Mouse (Mus musculus) embryonic facial prominence, embryonic 15.5 days (tissue): Measurements from ENCODE around the gene Hist1h3g. TPM values are rescaled to one million over a fixed set of nuclear protein-coding genes. Genes with fewer than 3 reads are reported as not detected.
"Not testable (repeated sequence)": the region's sequence is repeated elsewhere in the genome, so short reads cannot be mapped to it uniquely, and the experiment has no call there.

Source experiments
- ATAC-seq: fragments of 200-750 bp; cut with Nextera tagmentation; 2 replicates; pipeline ENCODE4 v1.8.0; 2017; ENCODE audit warnings: low read depth, moderate TSS enrichment; ENCODE audit not compliant: insufficient number of reproducible peaks, low FRiP score, low TSS enrichment
- H3K27ac ChIP-seq: fragments of 300-500 bp; sonication (generic); replicated peaks from 2 replicates; pipeline ENCODE4 v1.5.1; 2015; ENCODE audit warnings: mild to moderate bottlenecking, inconsistent platforms
- H3K27me3 ChIP-seq: fragments of 300-500 bp; sonication (generic); 2 replicates; pipeline ENCODE4 v1.6.1; 2015; ENCODE audit warnings: inconsistent platforms
- H3K36me3 ChIP-seq: fragments of 300-500 bp; sonication (generic); 2 replicates; pipeline ENCODE4 v1.6.1; 2015; ENCODE audit warnings: mild to moderate bottlenecking, inconsistent platforms
- H3K4me1 ChIP-seq: fragments of 300-500 bp; sonication (generic); 2 replicates; pipeline ENCODE4 v1.6.1; 2015; ENCODE audit warnings: inconsistent platforms
- H3K4me2 ChIP-seq: fragments of 300-500 bp; sonication (generic); replicated peaks from 2 replicates; pipeline ENCODE4 v1.6.1; 2015; ENCODE audit warnings: mild to moderate bottlenecking, inconsistent platforms
- H3K4me3 ChIP-seq: fragments of 300-500 bp; sonication (generic); replicated peaks from 2 replicates; pipeline ENCODE4 v1.5.1; 2015; ENCODE audit warnings: mild to moderate bottlenecking, inconsistent platforms
- H3K9ac ChIP-seq: fragments of 300-500 bp; sonication (generic); 2 replicates; pipeline ENCODE4 v1.6.1; 2015; ENCODE audit warnings: inconsistent platforms
- H3K9me3 ChIP-seq: fragments of 300-500 bp; sonication (generic); replicated peaks from 2 replicates; pipeline ENCODE4 v1.6.1; 2016; ENCODE audit warnings: inconsistent platforms
- WGBS: fragments of 180-500 bp; shearing (Covaris S2); methylation state at CpG from one replicate; pipeline ENCODE4 v1.1.7; 2015; 5-methylcytosine and 5-hydroxymethylcytosine counted together
- polyA plus RNA-seq: library from polyadenylated mRNA; unstranded; fragments of >200 nt; fragmentation: Nextera tagmentation; extraction: Ambion mirVana; gene quantifications from 2 replicates; pipeline ENCODE4 v1.2.1, GENCODE M21; 2015

The Hist1h3g gene
- polyA plus RNA-seq, 1 experiment from 2014 or later: 5.3 TPM

DNA sequence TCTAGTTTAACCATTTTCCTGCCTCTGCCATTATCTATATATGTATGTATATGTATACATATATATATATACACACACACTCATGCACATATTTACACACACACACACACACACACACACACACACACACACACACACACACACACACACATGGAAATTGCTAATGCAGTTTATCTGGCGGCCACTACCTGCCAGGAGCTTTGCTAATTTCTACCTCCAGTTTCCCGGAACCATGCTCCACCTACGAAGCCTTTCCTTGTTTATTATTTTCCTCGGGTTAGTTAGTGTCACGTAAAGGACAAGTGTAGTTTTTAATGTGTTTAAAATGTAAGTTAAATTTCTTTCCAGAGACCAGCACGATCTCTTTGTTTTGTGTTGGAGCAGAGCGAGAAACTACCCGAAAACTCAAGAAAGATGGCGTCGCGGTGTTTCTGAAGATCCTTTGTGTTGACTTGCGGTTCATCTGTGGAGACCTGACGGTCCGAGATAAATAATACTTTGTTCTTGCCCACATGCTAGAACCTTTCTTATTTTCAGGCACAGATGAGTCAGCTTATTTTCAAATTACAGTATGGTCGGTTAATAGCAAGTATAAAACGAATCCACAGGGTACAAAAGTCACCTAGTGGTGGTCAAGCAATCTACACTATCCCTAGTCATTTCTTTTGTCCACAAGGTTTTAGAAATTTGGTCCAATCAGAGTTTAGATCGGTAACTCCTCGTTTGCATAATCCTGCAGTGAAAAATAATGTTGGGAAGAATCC is 27.7 kb downstream of the Hist1h3g start:
- no peaks in the 10 kb centered on the region for H3K36me3 ChIP-seq
- no peaks in the 10 kb centered on the region for H3K27me3 ChIP-seq
- ATAC-seq: 0 out of 2 replicates have a peak, but pooled peaks have one; percentile 34
- H3K4me3 ChIP-seq: peak overlapping the region; percentile 52
- H3K4me1 ChIP-seq: no peaks in the 10 kb centered on the region
- H3K9me3 ChIP-seq: no peaks in the 10 kb centered on the region
- 2% methylated on average over 18 of the region's 18 CpGs for WGBS
- peak overlapping the region; percentile 61 for H3K4me2 ChIP-seq
- peak overlapping the region; percentile 96 for H3K27ac ChIP-seq
- peak overlapping the region; percentile 40; the same call in 1 of the 2 replicates for H3K9ac ChIP-seq

DNA sequence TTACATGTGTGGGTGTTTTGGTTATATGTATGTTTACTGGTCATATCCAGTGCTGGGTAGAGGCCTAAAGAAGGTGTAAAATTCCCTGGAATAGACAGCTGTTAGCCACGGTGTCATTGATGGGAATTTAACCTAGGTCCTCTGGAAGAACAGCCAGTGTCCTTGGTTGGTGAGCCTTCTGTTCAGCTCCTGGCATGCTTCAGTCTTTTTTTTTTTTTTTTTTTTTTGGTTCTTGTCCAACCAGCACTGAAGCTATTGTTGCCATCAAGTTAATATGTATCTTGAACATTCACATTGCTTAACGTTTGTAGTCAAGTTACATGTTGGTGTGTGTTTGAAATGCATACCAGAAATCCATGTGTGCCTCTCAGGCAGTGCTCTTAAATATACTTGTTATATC is 29.3 kb downstream of the Hist1h3g start:
- H3K36me3 ChIP-seq: no peaks in the 10 kb centered on the region
- ATAC-seq: no peak
- H3K27ac ChIP-seq: no peak overlapping the region
- no peak overlapping the region for H3K4me3 ChIP-seq
- H3K4me1 ChIP-seq: no peaks in the 10 kb centered on the region
- no peak overlapping the region for H3K4me2 ChIP-seq
- 85% methylated on average over 2 of the region's 2 CpGs for WGBS
- H3K9ac ChIP-seq: no peak overlapping the region
- no peaks in the 10 kb centered on the region for H3K9me3 ChIP-seq
- H3K27me3 ChIP-seq: no peaks in the 10 kb centered on the region

DNA sequence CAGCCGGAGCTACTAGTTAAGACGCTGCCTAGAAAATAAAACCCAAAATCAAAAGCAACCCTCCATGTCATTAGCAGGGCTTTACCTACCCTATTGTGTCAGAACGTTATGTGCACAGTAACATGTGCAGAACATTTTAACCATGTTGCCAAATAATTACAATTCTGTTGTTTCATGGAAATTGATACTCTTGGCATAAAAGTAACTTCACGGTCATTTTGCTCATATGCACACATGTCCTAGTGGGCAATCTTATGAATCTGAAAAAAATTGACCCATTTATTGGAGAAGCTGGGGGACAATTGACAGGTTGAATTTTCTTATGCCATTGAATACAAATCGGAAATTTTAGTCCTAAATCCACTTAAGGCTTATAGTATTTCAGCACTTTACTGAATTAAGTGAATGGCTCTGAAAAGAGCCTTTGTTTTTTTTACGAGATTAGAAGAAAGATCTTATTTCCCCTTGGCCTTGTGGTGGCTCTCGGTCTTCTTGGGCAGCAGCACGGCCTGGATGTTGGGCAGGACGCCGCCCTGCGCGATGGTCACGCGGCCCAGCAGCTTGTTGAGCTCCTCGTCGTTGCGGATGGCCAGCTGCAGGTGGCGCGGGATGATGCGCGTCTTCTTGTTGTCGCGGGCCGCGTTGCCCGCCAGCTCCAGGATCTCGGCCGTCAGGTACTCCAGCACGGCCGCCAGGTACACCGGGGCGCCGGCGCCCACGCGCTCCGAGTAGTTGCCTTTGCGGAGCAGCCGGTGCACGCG is 35.2 kb downstream of the Hist1h3g start:
- not testable (repeated sequence) for H3K27me3 ChIP-seq, H3K9me3 ChIP-seq, H3K36me3 ChIP-seq
- Histone ChIP-seq H3K4me2 (peak overlapping the region; percentile 59), H3K9ac (peak overlapping the region; percentile 26; the same call in 1 of the 2 replicates), H3K4me3 (peak overlapping the region; percentile 49), H3K27ac (peak overlapping the region; percentile 96), H3K4me1 (peaks cover 17% of the 10 kb centered on the region)
- ATAC-seq: peak; percentile 5; the same call in 1 of the 2 replicates
- WGBS: under 1% methylated on average over 25 of the region's 41 CpGs

DNA sequence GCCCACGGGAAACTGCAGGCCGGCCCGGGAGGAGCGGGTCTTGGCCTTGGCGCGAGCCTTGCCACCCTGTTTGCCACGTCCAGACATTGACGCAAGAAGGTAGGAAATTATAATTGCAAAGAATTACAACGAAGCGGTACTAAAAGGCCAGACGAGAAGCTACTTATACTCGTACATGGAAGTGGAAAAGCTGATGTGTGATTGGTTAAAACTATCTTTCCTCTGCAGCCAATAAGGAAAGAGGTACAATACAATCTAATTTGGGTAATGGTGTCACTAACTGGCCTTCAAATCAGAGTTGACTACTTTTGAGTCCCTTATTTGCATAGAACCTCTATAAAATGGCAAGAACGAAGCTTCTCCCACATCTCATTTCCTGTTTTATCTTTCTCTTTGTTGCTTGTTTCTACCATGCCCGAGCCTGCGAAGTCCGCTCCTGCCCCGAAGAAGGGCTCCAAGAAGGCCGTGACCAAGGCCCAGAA is 35.8 kb downstream of the Hist1h3g start, which contains the start of the genes Hist1h2ae and Hist1h2bg:
Gene Hist1h2ae, minus strand, starts transcription at position 199 of the 482 bp plus-strand sequence.
Gene Hist1h2bg, plus strand, starts transcription at position 375 of the 482 bp plus-strand sequence.
- H3K36me3 ChIP-seq: no peaks in the 10 kb centered on the region
- H3K4me3 ChIP-seq: peak within 1 kb of the TSS; percentile 49
- H3K9ac ChIP-seq: peak within 1 kb of the TSS; percentile 47
- peak within 1 kb of the TSS; percentile 96 for H3K27ac ChIP-seq
- 0% methylated on average over 18 of the region's 18 CpGs for WGBS
- peak; percentile 90 for ATAC-seq
- H3K9me3 ChIP-seq: no peaks in the 10 kb centered on the region
- peaks cover 17% of the 10 kb centered on the region for H3K4me1 ChIP-seq
- no peaks in the 10 kb centered on the region for H3K27me3 ChIP-seq
- peak within 1 kb of the TSS; percentile 59 for H3K4me2 ChIP-seq

DNA sequence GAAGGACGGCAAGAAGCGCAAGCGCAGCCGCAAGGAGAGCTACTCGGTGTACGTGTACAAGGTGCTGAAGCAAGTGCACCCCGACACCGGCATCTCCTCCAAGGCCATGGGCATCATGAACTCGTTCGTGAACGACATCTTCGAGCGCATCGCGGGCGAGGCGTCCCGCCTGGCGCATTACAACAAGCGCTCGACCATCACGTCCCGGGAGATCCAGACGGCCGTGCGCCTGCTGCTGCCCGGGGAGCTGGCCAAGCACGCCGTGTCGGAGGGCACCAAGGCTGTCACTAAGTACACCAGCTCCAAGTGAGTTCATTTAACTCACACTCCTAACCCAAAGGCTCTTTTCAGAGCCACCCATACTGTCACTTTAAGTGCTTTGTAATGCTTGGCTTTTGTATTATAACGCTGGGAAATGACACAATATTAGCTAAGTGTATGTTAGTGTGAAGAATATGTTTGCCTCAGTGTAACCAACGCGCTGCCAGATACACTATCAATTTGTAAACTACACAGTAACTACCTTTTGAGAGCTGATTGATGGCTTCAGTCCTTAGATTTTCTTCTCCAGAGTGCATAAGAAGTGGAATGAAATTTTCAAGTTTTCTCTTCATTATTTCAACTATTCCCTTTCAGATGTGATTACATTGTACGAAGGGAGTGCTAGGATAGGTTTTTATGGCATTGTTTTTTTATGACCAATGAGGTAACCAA is 36.4 kb downstream of the Hist1h3g start:
- Histone ChIP-seq H3K27ac (peak overlapping the region; percentile 96), H3K4me2 (peak overlapping the region; percentile 59), H3K9ac (peak overlapping the region; percentile 47), H3K4me1 (peaks cover 21% of the 10 kb centered on the region), H3K4me3 (peak overlapping the region; percentile 49)
- under 1% methylated on average over 17 of the region's 34 CpGs for WGBS
- H3K36me3 ChIP-seq, H3K9me3 ChIP-seq, H3K27me3 ChIP-seq, ATAC-seq: not testable (repeated sequence)

- Histone ChIP-seq H3K4me2 (peak overlapping the region; percentile 59), H3K9me3 (no peaks in the 10 kb centered on the region), H3K4me1 (peaks cover 29% of the 10 kb centered on the region), H3K27ac (peak overlapping the region; percentile 96; the same call in 1 of the 2 replicates), H3K27me3 (no peaks in the 10 kb centered on the region), H3K36me3 (no peaks in the 10 kb centered on the region), H3K4me3 (peak overlapping the region; percentile 49), H3K9ac (peak overlapping the region; percentile 47)
- 26% methylated on average over 2 of the region's 2 CpGs for WGBS
- ATAC-seq: no peak
These were observed 37.2 kb downstream of the Hist1h3g start for GRCm38 (mm10) chr13:23572218-23573033.

DNA sequence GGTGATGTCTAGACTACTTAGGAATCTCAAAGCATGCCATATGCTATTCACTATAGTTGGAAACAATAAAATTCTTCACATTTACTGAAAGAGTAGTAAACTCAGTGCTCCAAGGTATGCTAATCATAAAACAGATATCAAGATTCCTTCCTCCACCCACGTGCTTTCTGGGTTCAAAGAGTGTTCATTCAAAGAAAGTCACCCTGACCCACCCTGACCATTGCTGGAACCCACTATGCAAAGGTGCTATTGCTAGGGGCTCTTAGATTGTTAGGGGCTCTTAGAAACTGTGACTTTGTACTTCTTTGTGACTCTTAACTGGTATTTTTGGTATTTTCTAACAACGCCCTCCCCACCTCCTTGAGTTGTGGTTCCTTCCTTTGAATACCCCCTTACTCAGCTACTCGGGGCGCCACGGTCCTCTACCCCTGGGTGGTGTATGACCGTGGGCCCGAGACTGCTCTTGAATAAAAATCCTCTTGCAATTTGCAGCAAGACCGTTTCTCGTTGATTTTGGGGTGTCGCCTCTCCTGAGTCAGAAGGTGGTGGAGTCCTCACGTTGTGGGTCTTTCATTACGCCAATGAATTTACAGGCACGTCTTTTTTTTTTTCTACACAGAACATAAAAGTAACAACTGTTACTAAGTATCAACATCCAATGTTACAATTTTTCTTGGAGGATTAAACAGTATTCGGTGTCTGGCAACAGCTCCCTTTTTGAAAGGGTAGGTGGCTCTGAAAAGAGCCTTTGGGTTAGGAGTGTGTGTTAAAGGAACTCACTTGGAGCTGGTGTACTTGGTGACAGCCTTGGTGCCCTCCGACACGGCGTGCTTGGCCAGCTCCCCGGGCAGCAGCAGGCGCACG is 38.0 kb downstream of the Hist1h3g start:
- H3K9ac ChIP-seq: peak overlapping the region; percentile 40
- H3K9me3 ChIP-seq, H3K27me3 ChIP-seq, ATAC-seq, H3K36me3 ChIP-seq: not testable (repeated sequence)
- WGBS: 6% methylated on average over 19 of the region's 20 CpGs
- H3K4me3 ChIP-seq: peak overlapping the region; percentile 49
- peak overlapping the region; percentile 59 for H3K4me2 ChIP-seq
- peaks cover 29% of the 10 kb centered on the region for H3K4me1 ChIP-seq
- peak overlapping the region; percentile 96 for H3K27ac ChIP-seq

DNA sequence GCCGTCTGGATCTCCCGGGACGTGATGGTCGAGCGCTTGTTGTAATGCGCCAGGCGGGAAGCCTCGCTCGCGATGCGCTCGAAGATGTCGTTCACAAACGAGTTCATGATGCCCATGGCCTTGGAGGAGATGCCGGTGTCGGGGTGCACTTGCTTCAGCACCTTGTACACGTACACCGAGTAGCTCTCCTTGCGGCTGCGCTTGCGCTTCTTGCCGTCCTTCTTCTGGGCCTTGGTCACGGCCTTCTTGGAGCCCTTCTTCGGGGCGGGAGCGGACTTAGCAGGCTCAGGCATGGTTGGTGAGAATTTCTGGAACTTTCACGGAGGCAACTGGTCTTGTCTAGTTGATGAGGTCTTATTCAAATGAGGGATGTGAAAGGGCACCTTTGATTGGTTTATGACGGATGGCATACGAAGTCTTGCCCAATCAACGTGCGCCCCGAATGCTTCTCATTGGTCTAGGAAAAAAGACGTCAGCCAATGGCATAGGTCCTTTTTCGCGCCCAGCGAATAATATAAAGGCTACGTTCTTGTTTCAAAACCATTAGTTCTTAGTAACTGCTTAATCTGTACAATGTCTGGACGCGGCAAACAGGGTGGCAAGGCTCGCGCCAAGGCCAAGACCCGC is 38.8 kb downstream of the Hist1h3g start, which contains the start of the genes Hist1h2bf and Hist1h2ad:
Gene Hist1h2bf, minus strand, starts transcription at position 299 of the 627 bp plus-strand sequence.
Gene Hist1h2ad, plus strand, starts transcription at position 484 of the 627 bp plus-strand sequence.
- Histone ChIP-seq H3K27ac (peak within 1 kb of the TSS; percentile 96), H3K9ac (peak within 1 kb of the TSS; percentile 40), H3K4me1 (peaks cover 29% of the 10 kb centered on the region), H3K4me2 (peak within 1 kb of the TSS; percentile 67), H3K4me3 (peak within 1 kb of the TSS; percentile 49)
- H3K27me3 ChIP-seq, H3K36me3 ChIP-seq, H3K9me3 ChIP-seq: not testable (repeated sequence)
- under 1% methylated on average over 42 of the region's 42 CpGs for WGBS
- peak; percentile 90 for ATAC-seq

DNA sequence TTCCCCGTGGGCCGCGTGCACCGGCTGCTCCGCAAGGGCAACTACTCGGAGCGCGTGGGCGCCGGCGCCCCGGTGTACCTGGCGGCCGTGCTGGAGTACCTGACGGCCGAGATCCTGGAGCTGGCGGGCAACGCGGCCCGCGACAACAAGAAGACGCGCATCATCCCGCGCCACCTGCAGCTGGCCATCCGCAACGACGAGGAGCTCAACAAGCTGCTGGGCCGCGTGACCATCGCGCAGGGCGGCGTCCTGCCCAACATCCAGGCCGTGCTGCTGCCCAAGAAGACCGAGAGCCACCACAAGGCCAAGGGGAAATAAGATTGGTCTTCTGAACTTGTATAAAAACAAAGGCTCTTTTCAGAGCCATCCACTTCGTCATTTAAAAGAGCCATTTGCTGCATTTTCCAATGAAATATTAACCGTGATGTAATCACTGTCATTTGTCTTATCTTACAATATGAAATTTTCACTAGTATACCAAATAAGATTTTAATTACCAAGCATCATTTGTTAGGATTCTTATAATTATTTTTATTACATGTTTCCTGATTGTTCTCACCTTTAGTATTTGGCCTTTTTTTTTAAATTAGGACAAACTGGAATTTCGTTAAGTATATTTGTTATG is 39.4 kb downstream of the Hist1h3g start:
- peak overlapping the region; percentile 96 for H3K27ac ChIP-seq
- H3K9ac ChIP-seq, H3K9me3 ChIP-seq, H3K27me3 ChIP-seq, H3K36me3 ChIP-seq, ATAC-seq: not testable (repeated sequence)
- H3K4me2 ChIP-seq: peak overlapping the region; percentile 67
- 0% methylated on average over 5 of the region's 39 CpGs for whole genome bisulfite sequencing
- peaks cover 29% of the 10 kb centered on the region for H3K4me1 ChIP-seq
- peak overlapping the region; percentile 49 for H3K4me3 ChIP-seq
